In the genomic region with DNA sequence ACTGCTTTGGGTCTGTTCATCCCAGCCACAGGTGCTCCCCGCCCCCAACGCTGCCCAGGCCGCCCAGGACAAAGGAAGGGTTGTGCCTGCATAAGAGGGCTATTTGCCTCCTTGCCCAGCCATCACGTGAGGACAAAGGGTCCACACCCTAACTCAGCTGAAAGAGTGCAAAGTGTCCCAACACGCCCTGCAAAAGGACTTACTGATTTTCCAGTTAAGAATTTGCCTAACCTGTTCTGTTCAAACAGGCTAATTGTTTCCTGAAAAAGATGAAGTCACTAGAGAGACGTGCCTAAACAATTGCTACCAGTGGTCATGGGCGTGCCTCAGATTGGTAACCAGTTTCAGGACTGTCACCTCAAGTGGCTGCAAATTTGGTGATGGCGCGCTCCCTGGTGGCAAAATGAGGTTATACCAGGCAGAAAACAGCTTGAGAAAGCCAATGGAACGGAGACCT, we compare ENCODE assay signal across 8 mouse cellular contexts. TPM values are rescaled to one million over a fixed set of nuclear protein-coding genes. Genes with fewer than 3 reads are reported as not detected.
DNase-seq lines count a peak whose midpoint lies in the region; ATAC-seq and TF ChIP-seq lines count a peak whose summit lies in the region.

No protein-coding gene starts in this region.

- peak; percentile 92 for TF ChIP-seq CTCF in liver, embryonic 14.5 days (IDR thresholded peaks at IDR 0.05; ENCODE audit: low read depth)

- H3K9ac ChIP-seq in embryonic facial prominence, embryonic 12.5 days = no peak overlapping the region
- H3K9ac ChIP-seq in liver, embryonic 14.5 days (replicated peaks) = no peak overlapping the region
- no peak overlapping the region for H3K9ac ChIP-seq in neural tube, embryonic 11.5 days (ENCODE audit: low read length)
- peak overlapping the region; percentile 52; the same call in 1 of the 2 replicates for H3K9ac ChIP-seq in stomach, embryonic 16.5 days (ENCODE audit: low read length)

- H3K4me2 ChIP-seq in embryonic facial prominence, embryonic 12.5 days (replicated peaks) = peak overlapping the region; percentile 26
- H3K4me2 ChIP-seq in liver, embryonic 14.5 days (ENCODE audit: low read depth) = no peak overlapping the region
- peak overlapping the region; percentile 19; the same call in 1 of the 2 replicates for H3K4me2 ChIP-seq in neural tube, embryonic 11.5 days (ENCODE audit: low read depth)
- 0 out of 2 replicates have a peak overlapping the region, but pooled peaks have one; percentile 17 for H3K4me2 ChIP-seq in stomach, embryonic 16.5 days (ENCODE audit: low read depth, low read length)

- H3K36me3 ChIP-seq in embryonic facial prominence, embryonic 12.5 days = no peaks in the 10 kb centered on the region
- no peaks in the 10 kb centered on the region for H3K36me3 ChIP-seq in heart, embryonic 10.5 days
- no peaks in the 10 kb centered on the region for H3K36me3 ChIP-seq in liver, embryonic 14.5 days (replicated peaks; ENCODE audit: control insufficient read depth, insufficient read depth, low read depth)
- no peaks in the 10 kb centered on the region for H3K36me3 ChIP-seq in neural tube, embryonic 11.5 days (ENCODE audit: control insufficient read depth, insufficient read depth, low read length)
- no peaks in the 10 kb centered on the region for H3K36me3 ChIP-seq in stomach, embryonic 16.5 days (ENCODE audit: control insufficient read depth, insufficient read depth, low read length)

- peak; percentile 67; the same call in 1 of the 2 replicates for ATAC-seq in embryonic facial prominence, embryonic 12.5 days (ENCODE audit: insufficient number of reproducible peaks, insufficient read depth, low FRiP score, low TSS enrichment)
- ATAC-seq in liver, embryonic 14.5 days (ENCODE audit: insufficient read depth) = peak; percentile 29; the same call in 1 of the 2 replicates
- ATAC-seq in neural tube, embryonic 11.5 days (ENCODE audit: insufficient read depth, low FRiP score, low TSS enrichment) = peak; percentile 75; the same call in 1 of the 2 replicates
- ATAC-seq in stomach, embryonic 16.5 days (ENCODE audit: insufficient read depth, low FRiP score) = peak; percentile 78

- no peak overlapping the region for H3K4me3 ChIP-seq in embryonic facial prominence, embryonic 12.5 days
- H3K4me3 ChIP-seq in heart, embryonic 10.5 days = 0 out of 2 replicates have a peak overlapping the region, but pooled peaks have one; percentile 27
- H3K4me3 ChIP-seq in liver, embryonic 14.5 days (ENCODE audit: insufficient read depth in 1 of 2, low read depth in 2 of 2, low read length in 2 of 2) = no peak overlapping the region
- no peak overlapping the region for H3K4me3 ChIP-seq in neural tube, embryonic 11.5 days (ENCODE audit: low read depth, low read length)
- H3K4me3 ChIP-seq in stomach, embryonic 16.5 days (replicated peaks; ENCODE audit: low read length) = no peak overlapping the region

- H3K9me3 ChIP-seq in embryonic facial prominence, embryonic 12.5 days = no peaks in the 10 kb centered on the region
- no peaks in the 10 kb centered on the region for H3K9me3 ChIP-seq in heart, embryonic 10.5 days
- no peaks in the 10 kb centered on the region for H3K9me3 ChIP-seq in liver, embryonic 14.5 days (ENCODE audit: control insufficient read depth, low read length)
- no peaks in the 10 kb centered on the region for H3K9me3 ChIP-seq in neural tube, embryonic 11.5 days (ENCODE audit: control insufficient read depth, low read length)
- H3K9me3 ChIP-seq in stomach, embryonic 16.5 days (replicated peaks; ENCODE audit: control insufficient read depth, low read length) = no peaks in the 10 kb centered on the region

- H3K27ac ChIP-seq in embryonic facial prominence, embryonic 12.5 days = no peak overlapping the region
- peak overlapping the region; percentile 69; the same call in 1 of the 2 replicates for H3K27ac ChIP-seq in heart, embryonic 10.5 days
- H3K27ac ChIP-seq in liver, embryonic 14.5 days = no peak overlapping the region
- no peak overlapping the region for H3K27ac ChIP-seq in neural tube, embryonic 11.5 days (ENCODE audit: low read depth, low read length)
- H3K27ac ChIP-seq in stomach, embryonic 16.5 days (ENCODE audit: low read length) = peak overlapping the region; percentile 88

- 5% methylated on average over 10 of the region's 10 CpGs for WGBS in embryonic facial prominence, embryonic 12.5 days
- 16% methylated on average over 10 of the region's 10 CpGs for WGBS in heart, embryonic 10.5 days
- WGBS in liver, embryonic 14.5 days (ENCODE audit: insufficient replicate concordance) = 17% methylated on average over 10 of the region's 10 CpGs
- WGBS in neural tube, embryonic 11.5 days = 7% methylated on average over 10 of the region's 10 CpGs
- WGBS in stomach, embryonic 16.5 days = 23% methylated on average over 10 of the region's 10 CpGs

- TF ChIP-seq EP300 in liver, embryonic 14.5 days (IDR thresholded peaks at IDR 0.05; ENCODE audit: low read depth) = no peak

- peak; percentile 79 for DNase-seq in CD4-positive helper T cell, adult 2 months (ENCODE audit: low read depth, low spot score)
- peak; percentile 91 for DNase-seq in adrenal gland, postnatal 14 days
- DNase-seq in heart, embryonic 10.5 days (ENCODE audit: low spot score) = peak; percentile 86
- peak; percentile 88 for DNase-seq in kidney, postnatal 10 days
- peak; percentile 57 to 73 (median 64) for DNase-seq in liver, embryonic 14.5 days (ENCODE audit: low read depth in 3 of 3, low spot score in 3 of 3)
- peak; percentile 87 for DNase-seq in neural tube, embryonic 11.5 days (ENCODE audit: low spot score)

- no peaks in the 10 kb centered on the region for H3K27me3 ChIP-seq in embryonic facial prominence, embryonic 12.5 days
- no peaks in the 10 kb centered on the region for H3K27me3 ChIP-seq in heart, embryonic 10.5 days (ENCODE audit: insufficient read depth, poor library complexity, severe bottlenecking)
- H3K27me3 ChIP-seq in liver, embryonic 14.5 days (ENCODE audit: control insufficient read depth, insufficient read depth, low read length) = no peaks in the 10 kb centered on the region
- H3K27me3 ChIP-seq in neural tube, embryonic 11.5 days (ENCODE audit: control insufficient read depth, insufficient read depth, low read length) = no peaks in the 10 kb centered on the region
- no peaks in the 10 kb centered on the region for H3K27me3 ChIP-seq in stomach, embryonic 16.5 days (ENCODE audit: control insufficient read depth, insufficient read depth, low read length)

- 0 out of 2 replicates have a peak, but pooled peaks cover 9% of the 10 kb centered on the region for H3K4me1 ChIP-seq in embryonic facial prominence, embryonic 12.5 days
- H3K4me1 ChIP-seq in heart, embryonic 10.5 days = peaks cover 12% of the 10 kb centered on the region
- no peaks in the 10 kb centered on the region for H3K4me1 ChIP-seq in liver, embryonic 14.5 days (replicated peaks; ENCODE audit: control insufficient read depth in 2 of 2, insufficient read depth in 2 of 2, low read length in 1 of 2)
- no peaks in the 10 kb centered on the region for H3K4me1 ChIP-seq in neural tube, embryonic 11.5 days (ENCODE audit: control insufficient read depth, insufficient read depth, low read length)
- peaks cover 14% of the 10 kb centered on the region for H3K4me1 ChIP-seq in stomach, embryonic 16.5 days (ENCODE audit: control insufficient read depth, insufficient read depth, low read length)

RNA-seq across cellular contexts. Expression of a gene that starts 18.8 kb away (rescaled TPM):
- total RNA-seq in adrenal gland, postnatal 14 days (2021) = 36.7 and 42.7 TPM in 2 replicates
- 21.4 and 22.9 TPM in 2 replicates for polyA plus RNA-seq in embryonic facial prominence, embryonic 12.5 days (2016; fragmentation: Nextera tagmentation; extraction: Ambion mirVana)
- 17.3 and 19.6 TPM in 2 replicates for polyA plus RNA-seq in heart, embryonic 10.5 days (2016; fragmentation: Nextera tagmentation; extraction: Ambion mirVana)
- polyA plus RNA-seq in liver, embryonic 14.5 days (2012; rRNA removed) = 9.4 and 11.2 TPM in 2 replicates
- polyA plus RNA-seq in liver, embryonic 14.5 days (2014; fragmentation: Nextera tagmentation; extraction: Ambion mirVana) = 8.8 and 9.1 TPM in 2 replicates
- polyA plus RNA-seq in neural tube, embryonic 11.5 days (2014; fragmentation: Nextera tagmentation; extraction: Ambion mirVana) = 25.6 and 29.3 TPM in 2 replicates
- 19.6 and 21.8 TPM in 2 replicates for polyA plus RNA-seq in stomach, embryonic 16.5 days (2015; fragmentation: Nextera tagmentation; extraction: Ambion mirVana)

Comparison
In these comparisons a context has a peak if more than half of its experiments do, and no peak if none do; other contexts are left out.
1. H3K27ac ChIP-seq: peak in heart, embryonic 10.5 days (single experiment) and stomach, embryonic 16.5 days (single experiment); none in embryonic facial prominence, embryonic 12.5 days (single experiment), liver, embryonic 14.5 days (single experiment) and neural tube, embryonic 11.5 days (single experiment).
2. Peak in every context shown above with its lines, with median percentiles within 50 percentile points of each other: DNase-seq and ATAC-seq.